Comparison of ENCODE assay signal across 17 mouse cellular contexts in the genomic region with DNA sequence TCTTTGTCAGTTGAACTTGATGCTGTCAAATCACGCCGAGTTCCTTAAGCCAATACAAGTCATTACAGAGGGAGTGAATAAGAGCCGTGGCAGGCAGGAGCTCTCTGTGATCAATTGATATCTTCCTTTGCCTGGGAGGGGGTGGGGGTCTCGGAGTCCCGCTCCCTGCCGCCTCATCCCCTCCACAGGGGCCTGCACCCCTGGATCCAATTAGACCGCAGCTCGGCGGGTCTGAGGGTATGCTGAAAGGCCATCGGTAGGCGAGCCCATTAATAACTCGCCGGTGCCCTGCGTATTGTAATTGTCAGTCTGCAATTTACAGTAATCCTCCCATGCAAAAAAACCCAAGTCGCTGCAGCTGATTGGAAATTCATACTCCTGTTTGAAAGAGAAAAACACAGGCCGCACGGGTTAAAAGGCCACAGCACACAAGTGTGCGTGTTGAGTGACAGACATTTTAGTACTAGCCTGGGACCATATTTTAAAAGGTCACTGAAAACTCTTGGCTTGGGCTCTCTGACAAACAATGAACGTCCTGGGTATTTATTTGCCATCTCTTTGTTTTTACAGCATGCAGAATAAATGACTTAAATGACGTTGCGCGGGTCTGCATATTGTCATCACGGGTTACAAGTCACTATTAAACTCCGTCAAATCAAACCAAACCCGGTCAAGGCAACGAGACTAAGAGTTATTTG.
DNase-seq lines count a peak whose midpoint lies in the region; ATAC-seq and TF ChIP-seq lines count a peak whose summit lies in the region.
"Had no signal": no experiment of that assay in that cellular context is flagged by ENCODE, and none has a peak within 500 bp of the region (broad histone marks: within the 10 kb centered on the region; RNA-seq: fewer than 3 reads in every experiment).

No protein-coding gene starts in this region.

- H3K36me3 ChIP-seq in neural tube, embryonic 11.5 days (ENCODE audit: control insufficient read depth, insufficient read depth, low read length), result no peaks in the 10 kb centered on the region
- H3K36me3 ChIP-seq in hindbrain, embryonic 10.5 days, result no peaks in the 10 kb centered on the region
- H3K36me3 ChIP-seq in limb, embryonic 14.5 days (ENCODE audit: control insufficient read depth, insufficient read depth, low read length), result no peaks in the 10 kb centered on the region
- H3K36me3 ChIP-seq: G1E had no signal

- peak; percentile 31 for DNase-seq in neural tube, embryonic 11.5 days (ENCODE audit: low spot score)
- no peak for DNase-seq in neural tube, embryonic 10.5 days (ENCODE audit: extremely low spot score, low spot score)
- no peak for DNase-seq in hindbrain, embryonic 10.5 days (ENCODE audit: low spot score)
- DNase-seq in limb, embryonic 14.5 days (ENCODE audit: low spot score), result no peak
- peak; percentile 50 for DNase-seq in retina, embryonic 14.5 days (ENCODE audit: low spot score)
- DNase-seq in cerebellum, adult 8-10 months, result no peak
- no peak for DNase-seq in kidney, adult 8-10 months
- no peak for DNase-seq in heart, postnatal 10 days
- DNase-seq: cerebellum, postnatal 10 days; heart, adult 11 months; heart, postnatal 4 days; liver; lung, postnatal 10 days; right cerebral cortex, postnatal 14 days had no signal

- WGBS in neural tube, embryonic 11.5 days, result 48% methylated on average over 26 of the region's 26 CpGs
- WGBS in hindbrain, embryonic 10.5 days, result 47% methylated on average over 26 of the region's 26 CpGs
- 17% methylated on average over 26 of the region's 26 CpGs for WGBS in limb, embryonic 14.5 days

- H3K4me2 ChIP-seq in neural tube, embryonic 11.5 days (ENCODE audit: low read depth), result no peak overlapping the region
- peak overlapping the region; percentile 22 for H3K4me2 ChIP-seq in limb, embryonic 14.5 days (replicated peaks; ENCODE audit: low read depth, low read length, severe bottlenecking)

- H3K27ac ChIP-seq in neural tube, embryonic 11.5 days (ENCODE audit: low read depth, low read length), result no peak overlapping the region
- no peak overlapping the region for H3K27ac ChIP-seq in hindbrain, embryonic 10.5 days
- no peak overlapping the region; the same call in 1 of the 2 replicates for H3K27ac ChIP-seq in limb, embryonic 14.5 days (replicated peaks; ENCODE audit: low read depth, low read length)
- H3K27ac ChIP-seq: layer of hippocampus, adult 2 months had no signal

- no peaks in the 10 kb centered on the region for H3K27me3 ChIP-seq in neural tube, embryonic 11.5 days (ENCODE audit: control insufficient read depth, insufficient read depth, low read length)
- no peaks in the 10 kb centered on the region for H3K27me3 ChIP-seq in hindbrain, embryonic 10.5 days (ENCODE audit: insufficient read depth, poor library complexity, severe bottlenecking)
- H3K27me3 ChIP-seq in limb, embryonic 14.5 days (ENCODE audit: control insufficient read depth, insufficient read depth, low read length), result 0 out of 2 replicates have a peak, but pooled peaks cover 6% of the 10 kb centered on the region

- intact Hi-C loops in heart, postnatal 10 days (cut with DNase I), result no loop called here

- no peak overlapping the region for H3K9ac ChIP-seq in neural tube, embryonic 11.5 days (ENCODE audit: low read length)
- H3K9ac ChIP-seq in limb, embryonic 14.5 days (ENCODE audit: low read depth, low read length, severe bottlenecking), result no peak overlapping the region; the same call in 1 of the 2 replicates

- no peak overlapping the region for H3K4me3 ChIP-seq in neural tube, embryonic 11.5 days (ENCODE audit: low read depth, low read length)
- H3K4me3 ChIP-seq in hindbrain, embryonic 10.5 days, result 0 out of 2 replicates have a peak overlapping the region, but pooled peaks have one; percentile 4
- no peak overlapping the region for H3K4me3 ChIP-seq in limb, embryonic 14.5 days (replicated peaks; ENCODE audit: low read length)
- H3K4me3 ChIP-seq: layer of hippocampus, adult 2 months had no signal

- peaks cover 12% of the 10 kb centered on the region for H3K4me1 ChIP-seq in neural tube, embryonic 11.5 days (ENCODE audit: control insufficient read depth, insufficient read depth, low read length)
- H3K4me1 ChIP-seq in hindbrain, embryonic 10.5 days (replicated peaks), result peaks cover 47% of the 10 kb centered on the region
- H3K4me1 ChIP-seq in limb, embryonic 14.5 days (ENCODE audit: control insufficient read depth, insufficient read depth, low read length), result peaks cover 22% of the 10 kb centered on the region

- peak; percentile 24; the same call in 1 of the 2 replicates for ATAC-seq in neural tube, embryonic 11.5 days (ENCODE audit: insufficient read depth, low FRiP score, low TSS enrichment)
- ATAC-seq in limb, embryonic 14.5 days (ENCODE audit: low FRiP score, low read depth), result peak; percentile 60
- ATAC-seq: activated CD4-positive, CD25-positive, alpha-beta regulatory T cell, adult 4 months had no signal

- TF ChIP-seq POLR2A in limb, embryonic 14.5 days (IDR thresholded peaks at IDR 0.05; ENCODE audit: borderline replicate concordance, extremely low read depth, insufficient read depth, insufficient read length), result no peak

- no peaks in the 10 kb centered on the region for H3K9me3 ChIP-seq in neural tube, embryonic 11.5 days (ENCODE audit: control insufficient read depth, low read length)
- peaks cover 7% of the 10 kb centered on the region; the same call in 1 of the 2 replicates for H3K9me3 ChIP-seq in hindbrain, embryonic 10.5 days
- no peaks in the 10 kb centered on the region; the same call in 1 of the 2 replicates for H3K9me3 ChIP-seq in limb, embryonic 14.5 days (ENCODE audit: control insufficient read depth, low read length)

Comparison
In these comparisons a context has a peak if more than half of its experiments do, and no peak if none do; other contexts are left out.
1. DNase-seq: peak in neural tube, embryonic 11.5 days (single experiment) and retina, embryonic 14.5 days (single experiment); none in neural tube, embryonic 10.5 days (single experiment), hindbrain, embryonic 10.5 days (single experiment), limb, embryonic 14.5 days (single experiment), cerebellum, adult 8-10 months (single experiment), kidney, adult 8-10 months (0 of 2) and heart, postnatal 10 days (0 of 2).